8 mouse cellular contexts compared by ENCODE assay signal in the genomic region with DNA sequence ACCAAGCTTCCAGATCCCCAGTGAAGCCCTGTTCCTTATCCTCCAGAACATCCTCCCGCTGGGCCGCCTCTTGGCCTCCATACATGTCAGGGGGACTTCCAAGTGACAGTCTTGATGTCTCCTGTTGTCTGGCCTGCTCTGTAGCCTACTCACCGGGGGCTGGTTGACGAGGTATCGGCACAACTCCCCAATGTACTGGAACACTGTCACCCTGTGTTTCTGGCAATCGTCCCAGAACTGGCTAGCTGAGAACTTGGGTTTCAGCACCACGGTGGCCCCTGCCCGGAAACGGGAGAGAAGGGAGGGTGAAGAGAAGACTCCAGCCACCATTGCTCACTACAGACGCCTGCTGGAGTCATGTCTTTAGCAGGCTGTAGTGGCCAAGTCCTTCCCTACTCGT. TPM values are rescaled to one million over a fixed set of nuclear protein-coding genes. Genes with fewer than 3 reads are reported as not detected.
DNase-seq lines count a peak whose midpoint lies in the region; ATAC-seq and TF ChIP-seq lines count a peak whose summit lies in the region.

No protein-coding gene starts in this region.

- H3K27ac ChIP-seq in embryonic facial prominence, embryonic 15.5 days (replicated peaks) = peak overlapping the region; percentile 8; the same call in 1 of the 2 replicates
- H3K27ac ChIP-seq in kidney, postnatal 0 days = no peak overlapping the region

- peaks cover 50% of the 10 kb centered on the region for H3K4me1 ChIP-seq in G1E (ENCODE audit: insufficient read depth, low read depth, low read length)
- H3K4me1 ChIP-seq in embryonic facial prominence, embryonic 15.5 days = peaks cover 51% of the 10 kb centered on the region
- peaks cover 15% of the 10 kb centered on the region; the same call in 1 of the 2 replicates for H3K4me1 ChIP-seq in kidney, postnatal 0 days (replicated peaks; ENCODE audit: insufficient read depth, low read length)

- intact Hi-C loops in heart, postnatal 25 days (cut with DNase I) = no loop called here

- no peak overlapping the region for H3K9ac ChIP-seq in embryonic facial prominence, embryonic 15.5 days
- no peak overlapping the region for H3K9ac ChIP-seq in kidney, postnatal 0 days (ENCODE audit: low read depth, low read length)

- H3K4me2 ChIP-seq in embryonic facial prominence, embryonic 15.5 days (replicated peaks) = peak overlapping the region; percentile 95
- H3K4me2 ChIP-seq in kidney, postnatal 0 days (ENCODE audit: low read length) = 0 out of 2 replicates have a peak overlapping the region, but pooled peaks have one; percentile 6

- H3K36me3 ChIP-seq in G1E (replicated peaks) = peaks cover 80% of the 10 kb centered on the region
- peaks cover 25% of the 10 kb centered on the region for H3K36me3 ChIP-seq in embryonic facial prominence, embryonic 15.5 days
- H3K36me3 ChIP-seq in kidney, postnatal 0 days (ENCODE audit: insufficient read depth, low read length) = peaks cover 17% of the 10 kb centered on the region

- 51% methylated on average over 11 of the region's 11 CpGs for WGBS in embryonic facial prominence, embryonic 15.5 days
- 55% methylated on average over 11 of the region's 11 CpGs for WGBS in kidney, postnatal 0 days

- no peak for ATAC-seq in G1E (ENCODE audit: extremely low read depth, insufficient number of reproducible peaks, low FRiP score, poor library complexity, severe bottlenecking)
- no peak for ATAC-seq in embryonic facial prominence, embryonic 15.5 days (ENCODE audit: insufficient number of reproducible peaks, low FRiP score, low TSS enrichment, low read depth)
- no peak for ATAC-seq in kidney, postnatal 0 days (replicated peaks; ENCODE audit: low FRiP score, low read depth)

- H3K27me3 ChIP-seq in G1E (ENCODE audit: insufficient read depth, low read length) = no peaks in the 10 kb centered on the region
- H3K27me3 ChIP-seq in embryonic facial prominence, embryonic 15.5 days = no peaks in the 10 kb centered on the region
- H3K27me3 ChIP-seq in kidney, postnatal 0 days (ENCODE audit: insufficient read depth, low read length) = no peaks in the 10 kb centered on the region

- H3K4me3 ChIP-seq in G1E (ENCODE audit: low read depth, low read length) = no peak overlapping the region
- H3K4me3 ChIP-seq in embryonic facial prominence, embryonic 15.5 days (replicated peaks) = peak overlapping the region; percentile 73; the same call in 1 of the 2 replicates
- H3K4me3 ChIP-seq in kidney, postnatal 0 days (replicated peaks; ENCODE audit: low read depth, low read length) = no peak overlapping the region

- DNase-seq in heart, adult 18-20 months = peak; percentile 25
- DNase-seq in heart, postnatal 25 days (ENCODE audit: low spot score) = no peak
- DNase-seq in G1E (ENCODE audit: low spot score) = peak; percentile 47
- DNase-seq in kidney, postnatal 0 days (ENCODE audit: low spot score) = peak; percentile 20
- peak; percentile 74 for DNase-seq in lung, postnatal 10 days
- no peak for DNase-seq in urinary bladder, postnatal 25 days (ENCODE audit: low spot score)
- DNase-seq in spleen, postnatal 4 days (ENCODE audit: low spot score in 2 of 2) = no peak

- no peaks in the 10 kb centered on the region; the same call in 1 of the 2 replicates for H3K9me3 ChIP-seq in G1E (replicated peaks)
- no peaks in the 10 kb centered on the region for H3K9me3 ChIP-seq in embryonic facial prominence, embryonic 15.5 days (replicated peaks)
- H3K9me3 ChIP-seq in kidney, postnatal 0 days (replicated peaks; ENCODE audit: low read length) = no peaks in the 10 kb centered on the region

- TF ChIP-seq CTCF in G1E (IDR thresholded peaks at IDR 0.05; ENCODE audit: low read depth, low read length) = no peak
- no peak for TF ChIP-seq CTCF in kidney, postnatal 0 days (IDR thresholded peaks at IDR 0.05; ENCODE audit: low read depth)

RNA-seq across cellular contexts. Expression of a gene that starts 2.3 kb away (rescaled TPM):
- total RNA-seq in heart, adult 18-20 months (2021) = under 1 TPM; 0.50 to 0.62 TPM
- 1 to 10 TPM in 1 of 2 experiments, under 1 TPM in 1; 0.78 to 1.4 TPM for total RNA-seq in heart, postnatal 25 days (2021)
- 0.73 and 1.3 TPM in 2 replicates for total RNA-seq in G1E (2014; fragmentation: Nextera tagmentation)
- 2.7 and 2.9 TPM in 2 replicates for total RNA-seq in G1E (2017)
- polyA plus RNA-seq in G1E (2012) = 2.9 and 3.0 TPM in 2 replicates
- 32.1 and 34.6 TPM in 2 replicates for polyA plus RNA-seq in embryonic facial prominence, embryonic 15.5 days (2015; fragmentation: Nextera tagmentation; extraction: Ambion mirVana)
- polyA plus RNA-seq in kidney, postnatal 0 days (2015; fragmentation: Nextera tagmentation; extraction: Ambion mirVana) = 15.1 and 16.1 TPM in 2 replicates

RNA-seq across cellular contexts. Expression of a gene that starts 45.9 kb away (rescaled TPM):
- total RNA-seq in heart, adult 18-20 months (2021) = 10 to 100 TPM; 24.6 TPM
- total RNA-seq in heart, postnatal 25 days (2021) = 10 to 100 TPM; 25.2 to 26.9 TPM
- total RNA-seq in G1E (2014; fragmentation: Nextera tagmentation) = 36.7 and 47.0 TPM in 2 replicates
- total RNA-seq in G1E (2017) = 32.5 and 36.2 TPM in 2 replicates
- polyA plus RNA-seq in G1E (2012) = 28.2 and 30.8 TPM in 2 replicates
- polyA plus RNA-seq in embryonic facial prominence, embryonic 15.5 days (2015; fragmentation: Nextera tagmentation; extraction: Ambion mirVana) = 27.6 and 28.5 TPM in 2 replicates
- polyA plus RNA-seq in kidney, postnatal 0 days (2015; fragmentation: Nextera tagmentation; extraction: Ambion mirVana) = 17.0 and 17.9 TPM in 2 replicates

Comparison
In these comparisons a context has a peak if more than half of its experiments do, and no peak if none do; other contexts are left out.
1. DNase-seq: peak in heart, adult 18-20 months (2 of 2), G1E (single experiment), kidney, postnatal 0 days (single experiment) and lung, postnatal 10 days (single experiment); none in heart, postnatal 25 days (single experiment), urinary bladder, postnatal 25 days (single experiment) and spleen, postnatal 4 days (0 of 2).